Mouse (Mus musculus) forebrain, embryonic 11.5 days (tissue): Measurements from ENCODE around the gene Plekhh3. TPM values are rescaled to one million over a fixed set of nuclear protein-coding genes. Genes with fewer than 3 reads are reported as not detected.

ENCODE experiments used
- ATAC-seq: fragments of 200-750 bp; cut with Nextera tagmentation; replicated peaks from 2 replicates; pipeline ENCODE4 v1.8.0; 2017; ENCODE audit warnings: moderate TSS enrichment; ENCODE audit not compliant: low FRiP score
- DNase-seq: peaks from one replicate; pipeline ENCODE4 v3.0.0-alpha.2; 2017; ENCODE audit warnings: low spot score
- H3K27ac ChIP-seq: fragments of 300-500 bp; sonication (generic); 2 replicates; pipeline ENCODE4 v1.5.1; 2014; ENCODE audit warnings: low read depth, low read length
- H3K27me3 ChIP-seq: fragments of 300-500 bp; sonication (generic); 2 replicates; pipeline ENCODE4 v1.6.1; 2014; ENCODE audit warnings: mild to moderate bottlenecking, low read length, mixed read lengths; ENCODE audit not compliant: control insufficient read depth, insufficient read depth
- H3K36me3 ChIP-seq: fragments of 300-500 bp; sonication (generic); 2 replicates; pipeline ENCODE4 v1.6.1; 2014; ENCODE audit warnings: mild to moderate bottlenecking, low read length, moderate library complexity, mixed read lengths; ENCODE audit not compliant: control insufficient read depth, insufficient read depth
- H3K4me1 ChIP-seq: fragments of 300-500 bp; sonication (generic); replicated peaks from 2 replicates; pipeline ENCODE4 v1.6.1; 2014; ENCODE audit warnings: low read length, mixed read lengths; ENCODE audit not compliant: control insufficient read depth, insufficient read depth
- H3K4me2 ChIP-seq: fragments of 300-500 bp; sonication (generic); 2 replicates; pipeline ENCODE4 v1.6.1; 2014; ENCODE audit warnings: low read depth, mild to moderate bottlenecking, low read length, moderate library complexity, mixed read lengths; ENCODE audit not compliant: severe bottlenecking
- H3K4me3 ChIP-seq: fragments of 300-500 bp; sonication (generic); 2 replicates; pipeline ENCODE4 v1.5.1; 2014; ENCODE audit warnings: low read depth, low read length
- H3K9ac ChIP-seq: fragments of 300-500 bp; sonication (generic); 2 replicates; pipeline ENCODE4 v1.6.1; 2014; ENCODE audit warnings: low read length
- H3K9me3 ChIP-seq: fragments of 300-500 bp; sonication (generic); 2 replicates; pipeline ENCODE4 v1.6.1; 2016; ENCODE audit warnings: low read length, mixed read lengths; ENCODE audit not compliant: control insufficient read depth
- WGBS: fragments of 180-500 bp; shearing (Covaris S2); extraction: QIAGEN DNeasy Blood & Tissue Kit; methylation state at CpG from one replicate; pipeline ENCODE4 v1.1.7; 2014; 5-methylcytosine and 5-hydroxymethylcytosine counted together
- polyA plus RNA-seq: library from polyadenylated mRNA; unstranded; fragments of >200 nt; fragmentation: Nextera tagmentation; extraction: Ambion mirVana; gene quantifications from 2 replicates; pipeline ENCODE4 v1.2.1, GENCODE M21; 2014

The Plekhh3 gene
- polyA plus RNA-seq, result 7.9 and 9.1 TPM in 2 replicates

DNA sequence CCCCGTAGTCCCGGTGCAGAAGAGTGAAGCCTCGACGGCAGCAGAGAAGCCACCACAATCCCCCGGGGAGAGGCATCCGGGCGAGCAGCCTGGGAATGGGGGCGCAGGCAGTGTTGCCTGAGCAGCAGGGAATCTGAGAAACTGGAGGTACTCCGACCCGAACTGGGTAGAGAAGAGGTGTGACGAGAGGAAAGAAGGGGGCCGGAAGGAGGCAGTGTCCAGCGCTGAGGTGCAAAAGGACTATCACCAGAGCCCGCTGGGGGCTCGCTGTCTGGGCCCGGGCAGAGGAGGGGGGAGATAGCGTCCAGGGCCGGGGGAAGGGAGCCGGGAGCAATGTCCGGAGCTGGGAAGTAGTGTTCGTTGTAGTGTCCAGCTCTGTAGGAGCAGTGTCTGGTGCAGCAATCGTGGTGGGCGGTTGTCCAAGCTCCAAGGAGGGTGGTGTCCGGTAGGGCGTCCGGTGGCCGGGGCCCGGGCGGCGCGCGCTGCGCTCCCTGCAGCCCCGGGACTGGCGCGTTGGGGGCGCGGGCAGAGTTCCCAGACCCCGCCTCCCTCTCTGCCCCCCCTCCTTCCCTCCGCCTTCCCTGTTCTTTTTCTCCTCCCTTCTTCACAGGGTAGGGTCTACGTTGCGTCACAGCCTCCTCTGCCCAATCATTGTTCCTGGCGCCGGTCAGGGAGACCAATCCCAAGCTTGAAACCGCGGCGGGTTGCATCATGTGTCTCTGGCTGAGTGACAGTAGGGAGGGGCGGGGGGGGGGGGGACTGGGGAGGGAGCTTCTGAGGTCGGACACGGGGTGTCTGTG lies at the start of gene Plekhh3:
Gene Plekhh3 (minus strand): TSS at position 541 of the 800 bp plus-strand sequence.
- Histone ChIP-seq H3K27ac (peak within 1 kb of the TSS; percentile 59; the same call in 1 of the 2 replicates), H3K36me3 (no peaks in the 10 kb centered on the region), H3K4me3 (peak within 1 kb of the TSS; percentile 65), H3K27me3 (peaks cover 71% of the 10 kb centered on the region), H3K9ac (peak within 1 kb of the TSS; percentile 64), H3K4me1 (peaks cover 26% of the 10 kb centered on the region), H3K9me3 (no peaks in the 10 kb centered on the region), H3K4me2 (peak within 1 kb of the TSS; percentile 82)
- DNase-seq (peak; percentile 98), ATAC-seq (peak; percentile 94)
- WGBS, result under 1% methylated on average over 50 of the region's 50 CpGs

DNA sequence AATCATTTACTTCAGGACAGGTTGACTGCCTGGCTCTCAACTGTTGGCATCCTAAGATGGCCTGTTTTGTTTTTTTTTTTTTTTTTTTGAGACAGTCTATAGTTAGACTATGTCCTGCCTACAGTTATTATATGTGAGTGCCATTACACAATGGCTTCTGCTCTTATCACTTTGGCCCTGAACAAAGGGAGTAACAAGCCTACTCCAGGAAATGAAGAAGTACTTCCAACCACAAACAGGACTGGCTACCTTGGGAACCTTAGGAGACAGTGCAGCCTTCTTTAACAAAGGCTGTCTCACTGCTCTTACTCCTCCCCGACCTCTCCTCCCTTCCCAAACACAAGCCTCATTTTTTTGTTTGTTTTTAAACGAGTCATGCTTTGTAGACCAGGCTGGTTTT lies 49.7 kb upstream of the Plekhh3 start:
- no peaks in the 10 kb centered on the region; the same call in 1 of the 2 replicates for H3K4me1 ChIP-seq
- H3K27me3 ChIP-seq, result no peaks in the 10 kb centered on the region
- H3K27ac ChIP-seq, result no peak overlapping the region
- ATAC-seq (no peak), DNase-seq (no peak)
- H3K36me3 ChIP-seq, result no peaks in the 10 kb centered on the region
- no peak overlapping the region for H3K4me2 ChIP-seq
- no peak overlapping the region for H3K9ac ChIP-seq
- H3K9me3 ChIP-seq, result no peaks in the 10 kb centered on the region
- no peak overlapping the region for H3K4me3 ChIP-seq
- WGBS, result 66% methylated on average over 2 of the region's 2 CpGs

DNA sequence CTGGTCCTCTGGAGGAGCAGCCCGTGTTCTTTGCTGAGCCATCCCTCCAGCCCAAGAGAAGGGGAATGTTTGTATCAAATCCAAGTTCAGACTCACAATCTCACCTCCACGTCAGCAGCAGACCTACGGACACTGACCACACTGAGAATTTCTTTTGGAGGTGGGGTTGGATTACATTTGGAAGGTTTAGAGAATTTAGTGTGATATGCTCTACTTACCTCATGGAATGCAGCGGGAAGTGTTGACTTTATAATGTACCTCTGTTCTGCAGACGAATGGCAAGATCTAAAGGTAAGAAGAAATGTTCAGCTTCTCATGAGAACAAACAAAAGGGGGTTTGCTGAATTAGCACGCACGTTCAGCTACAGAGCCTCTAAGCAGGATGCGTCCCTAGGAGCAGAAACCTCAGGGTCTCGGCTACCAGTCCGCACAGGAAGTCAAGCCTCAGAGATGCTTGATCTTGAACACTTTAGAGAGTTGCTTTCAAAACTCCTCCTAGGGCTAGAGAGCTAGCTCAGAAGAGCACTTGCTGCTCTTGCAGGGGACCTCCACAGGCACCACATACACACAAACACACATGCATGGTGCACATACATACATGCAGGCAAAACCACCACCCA lies 47.4 kb upstream of the Plekhh3 start:
- H3K9ac ChIP-seq, result no peak overlapping the region
- DNase-seq, result no peak
- no peaks in the 10 kb centered on the region for H3K4me1 ChIP-seq
- H3K4me3 ChIP-seq, result no peak overlapping the region
- no peaks in the 10 kb centered on the region for H3K36me3 ChIP-seq
- H3K4me2 ChIP-seq, result no peak overlapping the region
- no peaks in the 10 kb centered on the region for H3K9me3 ChIP-seq
- ATAC-seq, result no peak
- H3K27me3 ChIP-seq, result no peaks in the 10 kb centered on the region
- 87% methylated on average over 10 of the region's 10 CpGs for WGBS
- H3K27ac ChIP-seq, result no peak overlapping the region

DNA sequence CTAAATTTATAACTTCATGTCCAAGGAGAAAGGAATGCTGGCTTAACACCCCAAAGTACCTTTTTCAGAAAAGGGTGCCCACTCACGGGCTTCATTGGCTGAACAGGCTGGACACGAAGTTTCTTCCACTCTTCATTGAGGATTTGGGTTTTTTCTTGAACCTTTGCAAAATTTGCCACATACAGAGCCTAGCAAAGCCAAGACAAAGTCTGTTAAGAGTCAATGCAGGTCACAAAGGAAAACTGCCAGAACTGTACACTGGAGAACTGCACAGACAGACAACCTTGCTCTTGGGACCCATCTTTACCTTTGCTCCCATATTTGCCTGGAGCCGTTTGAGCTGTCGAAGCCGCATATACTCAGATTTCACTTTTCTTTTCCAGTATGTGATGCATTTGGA lies 45.8 kb upstream of the Plekhh3 start:
- Histone ChIP-seq H3K4me1 (no peaks in the 10 kb centered on the region), H3K27ac (no peak overlapping the region), H3K4me3 (no peak overlapping the region), H3K27me3 (no peaks in the 10 kb centered on the region), H3K9me3 (no peaks in the 10 kb centered on the region), H3K4me2 (no peak overlapping the region), H3K36me3 (no peaks in the 10 kb centered on the region), H3K9ac (no peak overlapping the region)
- DNase-seq (no peak), ATAC-seq (no peak)
- 91% methylated on average over 5 of the region's 5 CpGs for WGBS

DNA sequence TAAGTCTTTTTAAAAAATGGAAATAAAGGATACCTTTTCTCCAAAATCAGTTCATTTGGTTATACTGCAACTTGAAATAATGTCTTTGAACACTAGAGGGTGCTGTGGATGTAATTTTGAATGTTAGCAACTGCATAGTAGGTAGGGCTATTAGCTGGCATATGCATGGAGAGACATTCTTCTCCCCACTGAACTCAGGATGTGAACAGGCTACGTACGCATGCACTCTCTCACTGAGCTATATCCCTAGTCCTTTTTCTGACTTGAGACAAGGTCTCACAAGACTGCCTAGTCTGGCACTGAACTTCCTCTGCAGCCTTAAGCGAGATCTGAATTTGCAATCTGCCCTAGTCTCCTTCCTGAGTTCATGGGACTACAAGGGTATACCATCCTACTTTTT lies 40.8 kb upstream of the Plekhh3 start:
- Histone ChIP-seq H3K9me3 (no peaks in the 10 kb centered on the region), H3K27ac (no peak overlapping the region), H3K4me1 (no peaks in the 10 kb centered on the region), H3K4me2 (no peak overlapping the region), H3K36me3 (no peaks in the 10 kb centered on the region), H3K9ac (no peak overlapping the region), H3K27me3 (no peaks in the 10 kb centered on the region), H3K4me3 (no peak overlapping the region)
- no peak for DNase-seq
- WGBS, result 51% methylated on average over 3 of the region's 3 CpGs
- ATAC-seq, result no peak

DNA sequence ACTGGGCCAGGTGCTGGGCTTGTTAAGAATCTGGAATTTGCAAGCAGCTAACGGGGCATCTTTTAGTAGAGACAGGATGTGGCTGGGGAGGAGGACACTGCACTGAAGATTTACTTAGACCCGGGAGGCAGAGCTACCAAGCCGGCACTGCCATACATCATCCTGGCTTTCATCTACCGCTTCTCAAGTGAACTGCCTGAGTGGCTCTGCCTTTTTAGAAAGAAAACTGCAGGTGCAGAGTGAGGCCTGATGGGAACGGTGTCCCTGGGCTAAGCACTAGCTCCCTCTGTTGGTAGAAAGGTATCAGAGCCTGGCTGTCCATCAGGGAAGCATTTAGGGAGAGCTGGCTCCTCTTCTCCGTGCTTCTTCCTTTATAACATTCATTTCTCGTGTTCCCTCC lies 29.8 kb upstream of the Plekhh3 start:
- Histone ChIP-seq H3K4me1 (no peaks in the 10 kb centered on the region), H3K36me3 (no peaks in the 10 kb centered on the region; the same call in 1 of the 2 replicates), H3K27ac (no peak overlapping the region), H3K27me3 (no peaks in the 10 kb centered on the region), H3K4me3 (no peak overlapping the region), H3K9me3 (no peaks in the 10 kb centered on the region), H3K9ac (no peak overlapping the region), H3K4me2 (no peak overlapping the region)
- 27% methylated on average over 7 of the region's 7 CpGs for WGBS
- no peak for ATAC-seq
- DNase-seq, result peak; percentile 68

DNA sequence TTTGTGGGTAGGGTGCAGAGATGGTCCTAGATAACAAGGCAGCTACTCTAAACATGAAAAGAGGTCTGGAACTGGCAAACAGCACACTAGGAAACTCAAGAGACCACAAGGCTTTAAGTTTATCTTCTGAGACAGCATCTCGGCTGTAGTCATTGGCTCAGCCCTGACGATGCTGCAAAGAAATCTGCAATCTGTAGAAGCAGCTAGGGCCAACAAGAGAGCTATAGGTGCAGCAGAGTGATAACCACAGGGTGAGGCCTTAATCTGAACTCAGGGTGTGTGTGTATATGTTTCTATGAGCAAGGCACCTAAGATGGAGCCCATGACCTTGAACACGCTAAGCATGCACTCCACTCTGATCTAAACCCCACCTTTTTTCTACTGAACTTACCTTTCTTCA lies 28.4 kb upstream of the Plekhh3 start:
- Histone ChIP-seq H3K9me3 (no peaks in the 10 kb centered on the region), H3K4me3 (no peak overlapping the region), H3K27ac (no peak overlapping the region), H3K4me2 (no peak overlapping the region), H3K27me3 (no peaks in the 10 kb centered on the region), H3K4me1 (no peaks in the 10 kb centered on the region), H3K36me3 (no peaks in the 10 kb centered on the region; the same call in 1 of the 2 replicates), H3K9ac (no peak overlapping the region)
- ATAC-seq (no peak), DNase-seq (no peak)
- WGBS, result 93% methylated on average over 3 of the region's 3 CpGs

DNA sequence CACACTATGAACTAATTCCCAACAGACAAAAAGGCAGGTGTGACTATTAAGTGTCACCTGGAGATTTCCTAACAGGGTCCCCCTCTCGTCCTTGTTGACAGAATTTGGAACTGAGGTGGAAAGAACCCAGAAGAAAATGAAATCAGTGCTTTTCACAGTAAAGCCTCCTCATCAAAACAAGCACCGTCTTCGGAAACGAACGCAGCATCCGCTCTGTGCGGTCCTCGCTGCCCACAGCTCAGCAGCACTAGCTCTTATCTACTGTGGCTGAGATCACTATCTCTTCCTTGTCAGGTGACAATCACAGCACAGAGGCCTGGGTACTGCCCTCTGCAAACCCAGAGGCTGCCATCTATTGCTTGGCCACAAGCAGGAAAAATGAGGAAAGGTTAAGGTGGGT lies 25.0 kb upstream of the Plekhh3 start:
- no peak overlapping the region for H3K27ac ChIP-seq
- no peak for DNase-seq
- H3K36me3 ChIP-seq, result no peaks in the 10 kb centered on the region; the same call in 1 of the 2 replicates

More for the DNA sequence above, 25.0 kb upstream of the Plekhh3 start:
- Histone ChIP-seq H3K27me3 (no peaks in the 10 kb centered on the region), H3K4me2 (no peak overlapping the region), H3K4me1 (0 out of 2 replicates have a peak, but pooled peaks cover 2% of the 10 kb centered on the region), H3K9ac (no peak overlapping the region), H3K9me3 (no peaks in the 10 kb centered on the region), H3K4me3 (no peak overlapping the region)
- 93% methylated on average over 8 of the region's 8 CpGs for WGBS
- ATAC-seq, result no peak
